Mouse (Mus musculus): ENCODE data around the gene Hist1h2br. TPM values are rescaled to one million over a fixed set of nuclear protein-coding genes. Genes with fewer than 3 reads are reported as not detected.
A peak's percentile ranks its signal among the peaks of the same experiment; 100 is the strongest.
"Not testable (repeated sequence)": the region's sequence is repeated elsewhere in the genome, so short reads cannot be mapped to it uniquely, and the experiment has no call there.

Gene Hist1h2br
- polyA plus RNA-seq, 3 experiments from 2014 or later: 6.1 to 12.2 TPM; not detected in 1

GRCm38 (mm10) chr13:21846356-21846755, 12.8 kb downstream of the Hist1h2br start:
- peak; percentile 48 for ATAC-seq

DNA sequence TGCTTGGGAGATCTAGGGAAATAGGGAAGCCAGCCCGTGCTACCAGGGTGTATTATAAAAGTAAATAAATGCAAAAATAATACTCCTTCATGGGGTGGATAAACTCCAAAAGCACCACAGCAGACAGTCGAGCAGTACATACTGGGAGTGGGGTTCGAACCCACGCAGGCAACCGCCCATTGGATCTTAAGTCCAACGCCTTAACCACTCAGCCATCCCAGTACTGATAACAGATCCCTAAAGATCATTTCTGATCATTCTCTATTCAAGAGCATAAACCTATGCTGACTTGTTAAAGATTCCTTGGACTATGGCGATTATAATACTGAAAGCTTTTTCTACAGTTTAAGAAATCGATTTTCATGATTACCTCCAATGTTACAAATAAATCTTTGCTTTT, 14.3 kb downstream of the Hist1h2br start:
- ATAC-seq: no peak

- not testable (repeated sequence) for ATAC-seq
Measured at GRCm38 (mm10) chr13:21850696-21851095, 17.2 kb downstream of the Hist1h2br start.

DNA sequence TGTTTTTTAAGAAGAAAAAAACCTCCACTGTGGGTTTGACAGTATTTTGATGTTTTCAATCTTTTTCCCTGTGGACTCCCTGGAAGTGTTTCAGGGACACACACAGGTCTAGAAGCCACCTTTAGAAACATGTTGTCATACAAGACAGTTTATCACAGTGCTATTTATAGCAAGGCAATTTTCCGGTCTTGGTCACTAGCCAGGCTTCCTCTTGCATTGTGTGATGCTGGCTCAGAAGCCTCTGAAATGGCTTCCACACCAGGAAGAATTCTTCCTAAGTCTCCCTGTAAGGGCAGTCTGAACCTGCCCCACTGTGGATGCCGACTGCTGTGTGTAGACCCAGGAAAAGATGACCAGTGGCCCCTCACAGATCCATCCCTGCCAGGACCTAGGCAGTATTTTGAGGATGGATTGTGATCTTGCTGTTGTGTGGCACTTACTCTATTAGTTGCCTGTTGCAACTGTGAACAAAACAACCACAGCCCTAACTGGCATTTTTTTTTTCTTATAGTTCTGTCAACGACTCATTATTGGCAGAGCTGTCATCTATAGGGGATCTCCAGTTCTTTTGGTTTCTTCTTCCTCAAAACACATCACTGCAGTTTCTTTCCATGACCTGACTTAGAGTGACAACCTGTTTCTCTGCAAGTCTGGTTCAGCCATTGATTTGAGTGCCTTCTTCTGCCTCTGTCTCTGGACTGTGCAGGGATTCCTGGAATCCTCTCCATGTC, 18.8 kb downstream of the Hist1h2br start:
- no peak for ATAC-seq

GRCm38 (mm10) chr13:21855146-21855545, 21.6 kb downstream of the Hist1h2br start:
- no peak for ATAC-seq

DNA sequence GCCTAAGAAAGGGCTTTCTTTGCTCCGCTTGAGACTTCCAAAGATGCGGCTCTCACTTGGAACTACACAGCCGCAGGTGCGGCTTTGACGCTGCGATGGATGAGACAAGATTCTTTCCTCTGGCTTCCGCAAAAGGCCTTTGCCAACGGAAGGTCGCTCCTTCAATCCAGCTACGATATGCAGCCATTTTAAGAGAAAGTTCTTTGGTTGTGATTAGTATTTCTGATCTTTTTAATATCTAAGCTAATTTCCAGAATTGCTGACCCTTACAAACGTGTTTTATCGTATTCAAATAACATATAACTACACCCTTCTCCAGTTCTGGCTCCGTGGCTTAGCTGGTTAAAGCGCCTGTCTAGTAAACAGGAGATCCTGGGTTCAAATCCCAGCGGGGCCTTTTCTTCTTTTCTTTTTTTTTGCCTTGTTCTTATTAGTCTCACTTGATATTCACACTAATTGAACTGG, 22.2 kb downstream of the Hist1h2br start:
- no peak for ATAC-seq

DNA sequence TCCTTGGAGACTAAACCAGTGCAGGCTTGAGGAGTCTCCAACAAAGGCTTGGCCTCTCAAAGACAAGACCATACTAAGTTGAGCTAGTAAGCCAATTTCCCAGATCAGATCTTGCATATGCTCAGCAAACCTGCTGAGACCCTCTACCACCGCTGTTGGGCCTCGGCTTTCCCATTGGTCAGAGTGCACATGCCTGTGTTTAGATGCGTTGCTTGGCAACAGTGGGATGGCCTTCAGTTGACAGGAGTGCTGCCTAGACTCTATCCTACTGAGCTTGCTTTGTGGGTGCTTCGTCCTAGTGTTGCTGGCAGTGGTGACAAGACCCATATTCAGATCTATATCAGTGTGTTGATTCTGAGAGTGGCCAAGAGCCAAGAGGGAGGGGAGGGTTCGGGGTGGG, 28.1 kb downstream of the Hist1h2br start:
- no peak for ATAC-seq

DNA sequence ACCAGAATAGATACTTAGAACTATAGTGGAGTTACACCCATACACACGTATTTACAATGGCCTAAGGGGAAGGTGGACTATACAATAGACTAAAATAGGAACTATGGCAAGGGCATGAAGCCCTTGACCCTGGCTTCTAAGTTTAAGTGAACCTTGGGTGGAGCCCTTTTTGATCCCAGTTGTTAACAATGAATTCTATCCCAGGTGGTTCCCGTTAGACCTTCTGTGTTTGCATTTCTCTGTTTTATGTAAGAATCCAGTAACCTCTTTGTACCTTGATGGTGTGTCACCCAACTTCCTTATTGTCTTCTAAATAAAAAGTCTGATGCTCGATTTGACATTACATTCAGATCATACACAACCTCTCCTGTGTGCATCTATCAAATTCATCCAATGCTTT, 32.0 kb downstream of the Hist1h2br start:
- not testable (repeated sequence) for ATAC-seq

GRCm38 (mm10) chr13:21880735-21881134, 47.2 kb downstream of the Hist1h2br start:
- no peak for ATAC-seq

DNA sequence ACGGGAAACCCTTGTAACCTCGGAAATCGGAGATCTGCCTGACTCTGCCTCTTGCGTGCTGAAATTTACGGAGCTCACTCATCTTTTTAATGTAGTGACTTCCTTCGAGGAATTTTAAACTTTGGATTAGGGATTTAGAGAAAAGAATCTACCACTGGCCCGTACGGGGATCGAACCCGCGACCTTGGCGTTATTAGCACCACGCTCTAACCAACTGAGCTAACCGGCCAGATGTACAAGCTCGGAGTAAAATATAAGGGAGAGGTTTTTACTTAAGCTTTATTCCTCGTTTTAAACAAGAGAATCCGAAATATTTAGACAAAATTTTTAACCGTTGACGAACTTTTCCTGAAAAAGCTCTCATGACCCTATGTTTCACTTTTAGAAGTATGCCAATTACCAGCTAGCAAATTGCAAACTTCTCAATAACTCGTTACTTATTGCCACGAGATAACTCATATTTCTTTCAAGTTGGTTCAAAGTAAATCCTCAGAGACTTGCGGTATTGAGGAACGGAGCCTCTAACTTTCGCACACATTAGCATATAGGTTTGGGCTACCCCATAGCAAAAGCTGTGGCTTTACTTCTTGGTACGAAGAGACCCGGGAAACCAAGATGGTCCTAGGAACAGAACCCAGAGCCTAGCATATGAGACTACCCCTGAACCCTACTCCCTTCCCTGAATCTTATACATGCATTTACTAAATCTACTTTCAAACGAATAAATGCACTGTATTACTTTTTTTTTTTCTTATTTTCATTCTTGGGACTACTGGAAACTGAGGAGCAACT, 48.5 kb downstream of the Hist1h2br start:
- ATAC-seq: no peak

GRCm38 (mm10) chr13:21882760-21883405, 49.3 kb downstream of the Hist1h2br start:
- no peak for ATAC-seq

- no peak for ATAC-seq
Measured at GRCm38 (mm10) chr13:21883407-21883806, 49.9 kb downstream of the Hist1h2br start.

GRCm38 (mm10) chr13:21884586-21884985, 51.0 kb downstream of the Hist1h2br start:
- no peak for ATAC-seq

Other genes with a start within 250 kb of the Hist1h2br start
- not detected for gene Olfr1362, start 219.7 kb upstream of the Hist1h2br start, polyA plus RNA-seq (2017; shearing (Covaris generic))
- not detected for gene Olfr11, start 191.2 kb upstream of the Hist1h2br start, polyA plus RNA-seq (2017; shearing (Covaris generic))
- not detected for gene Olfr1361, start 170.4 kb upstream of the Hist1h2br start, polyA plus RNA-seq (2017; shearing (Covaris generic))
- gene Olfr1360, start 156.3 kb upstream of the Hist1h2br start, polyA plus RNA-seq (2017; shearing (Covaris generic)): not detected
- not detected for gene Olfr1359, start 135.6 kb upstream of the Hist1h2br start, polyA plus RNA-seq (2017; shearing (Covaris generic))
- not detected for gene Hist1h2bl, start 117.6 kb upstream of the Hist1h2br start, polyA plus RNA-seq (2017; shearing (Covaris generic))
- 10 to 100 TPM in 1 of 3 experiments, not detected in 2; 25.0 TPM for gene Hist1h2ai, start 117.3 kb upstream of the Hist1h2br start, polyA plus RNA-seq (2017; shearing (Covaris generic))
- 1 to 10 TPM in 1 of 3 experiments, not detected in 2; 4.9 TPM for gene Hist1h3h, start 116.1 kb upstream of the Hist1h2br start, polyA plus RNA-seq (2017; shearing (Covaris generic))
- gene Hist1h2bm, start 111.7 kb upstream of the Hist1h2br start, polyA plus RNA-seq (2017; shearing (Covaris generic)): 1 to 10 TPM in 2 of 3 experiments, not detected in 1; 1.6 to 4.7 TPM
- gene Hist1h4j, start 98.7 kb upstream of the Hist1h2br start, polyA plus RNA-seq (2017; shearing (Covaris generic)): not detected
- gene Hist1h4k, start 83.2 kb upstream of the Hist1h2br start, polyA plus RNA-seq (2017; shearing (Covaris generic)): 10 to 100 TPM in 1 of 3 experiments, 1 to 10 TPM in 2; 1.5 to 15.3 (median 8.0) TPM
- gene Hist1h2ak, start 79.9 kb upstream of the Hist1h2br start, polyA plus RNA-seq (2017; shearing (Covaris generic)): 1 to 10 TPM in 1 of 3 experiments, not detected in 2; 6.2 TPM
- 1 to 10 TPM in 2 of 3 experiments, not detected in 1; 1.8 to 3.0 TPM for gene Hist1h2bn, start 79.6 kb upstream of the Hist1h2br start, polyA plus RNA-seq (2017; shearing (Covaris generic))
- 10 to 100 TPM in 1 of 3 experiments, 1 to 10 TPM in 2; 3.0 to 89.4 (median 8.5) TPM for gene Hist1h1b, start 53.1 kb upstream of the Hist1h2br start, polyA plus RNA-seq (2017; shearing (Covaris generic))
- 1 to 10 TPM in 2 of 3 experiments, not detected in 1; 3.1 to 3.4 TPM for gene Hist1h3i, start 50.4 kb upstream of the Hist1h2br start, polyA plus RNA-seq (2017; shearing (Covaris generic))
- 1 to 10 TPM in 1 of 3 experiments, not detected in 2; 3.5 TPM for gene Hist1h2an, start 46.5 kb upstream of the Hist1h2br start, polyA plus RNA-seq (2017; shearing (Covaris generic))
- 1 to 10 TPM; 1.6 to 3.6 (median 3.0) TPM for gene Hist1h2bp, start 46.3 kb upstream of the Hist1h2br start, polyA plus RNA-seq (2017; shearing (Covaris generic))
- gene Hist1h2bq, start 23.5 kb upstream of the Hist1h2br start, polyA plus RNA-seq (2017; shearing (Covaris generic)): 10 to 100 TPM in 1 of 3 experiments, 1 to 10 TPM in 1, not detected in 1; 6.1 to 12.5 TPM
- gene Hist1h2ao, start 23.3 kb upstream of the Hist1h2br start, polyA plus RNA-seq (2017; shearing (Covaris generic)): 10 to 100 TPM in 1 of 3 experiments, 1 to 10 TPM in 1, not detected in 1; 2.4 to 11.2 TPM
- gene Hist1h4m, start 22.0 kb upstream of the Hist1h2br start, polyA plus RNA-seq (2017; shearing (Covaris generic)): 10 to 100 TPM in 1 of 3 experiments, 1 to 10 TPM in 2; 5.8 to 17.9 (median 8.9) TPM
- gene Hist1h4n, start 1.5 kb upstream of the Hist1h2br start, polyA plus RNA-seq (2017; shearing (Covaris generic)): 1 to 10 TPM in 2 of 3 experiments, not detected in 1; 6.5 to 9.3 TPM
- gene Hist1h2ap, start 236 bp upstream of the Hist1h2br start, polyA plus RNA-seq (2017; shearing (Covaris generic)): 100 to 1,000 TPM in 1 of 3 experiments, 10 to 100 TPM in 2; 58.0 to 576 (median 60.6) TPM
- not detected for gene Zfp184, start 111.4 kb downstream of the Hist1h2br start, polyA plus RNA-seq (2017; shearing (Covaris generic))
- gene Pom121l2, start 147.5 kb downstream of the Hist1h2br start, polyA plus RNA-seq (2017; shearing (Covaris generic)): not detected
- 1 to 10 TPM in 1 of 3 experiments, under 1 TPM in 1, not detected in 1; 0.24 to 1.2 TPM for gene Prss16, start 176.0 kb downstream of the Hist1h2br start, polyA plus RNA-seq (2017; shearing (Covaris generic))
- gene Hist1h2ah, start 201.8 kb downstream of the Hist1h2br start, polyA plus RNA-seq (2017; shearing (Covaris generic)): 100 to 1,000 TPM in 1 of 3 experiments, 10 to 100 TPM in 1, not detected in 1; 52.3 to 507 TPM
- gene Hist1h2bk, start 202.1 kb downstream of the Hist1h2br start, polyA plus RNA-seq (2017; shearing (Covaris generic)): 1 to 10 TPM in 2 of 3 experiments, not detected in 1; 2.2 to 9.9 TPM
- gene Hist1h4i, start 207.6 kb downstream of the Hist1h2br start, polyA plus RNA-seq (2017; shearing (Covaris generic)): 10 to 100 TPM in 1 of 3 experiments, 1 to 10 TPM in 2; 4.1 to 18.5 (median 6.5) TPM
- gene Hist1h2ag, start 209.2 kb downstream of the Hist1h2br start, polyA plus RNA-seq (2017; shearing (Covaris generic)): 1 to 10 TPM in 2 of 3 experiments, not detected in 1; 3.9 to 4.5 TPM
- gene Hist1h2bj, start 209.5 kb downstream of the Hist1h2br start, polyA plus RNA-seq (2017; shearing (Covaris generic)): 10 to 100 TPM in 1 of 3 experiments, 1 to 10 TPM in 2; 1.8 to 10.3 (median 6.6) TPM

All from inflammation-experienced regulatory T-cells, adult 6 months (primary cell).